Mouse (Mus musculus) cerebellum, adult 2 months (tissue): ENCODE results near the gene Jazf1. TPM values are rescaled to one million over a fixed set of nuclear protein-coding genes. Genes with fewer than 3 reads are reported as not detected.

ENCODE experiments used
- DNase-seq, 2 experiments: peaks; one replicate each; pipeline ENCODE4 v3.0.0; 2021
- H3K27ac ChIP-seq: fragments of 200-500 bp; 2 replicates; pipeline ENCODE4 v1.5.1; 2012; ENCODE audit warnings: low read length, control low read depth, inconsistent platforms; ENCODE audit not compliant: insufficient read depth
- H3K27me3 ChIP-seq: fragments of 200-500 bp; 2 replicates; pipeline ENCODE4 v1.6.1; 2012; ENCODE audit warnings: inconsistent platforms, mild to moderate bottlenecking, low read length, moderate library complexity; ENCODE audit not compliant: control insufficient read depth, insufficient read depth
- H3K4me1 ChIP-seq: fragments of 200-500 bp; 2 replicates; pipeline ENCODE4 v1.6.1; 2011; ENCODE audit warnings: low read length; ENCODE audit not compliant: control insufficient read depth, insufficient read depth
- H3K4me3 ChIP-seq: fragments of 200-500 bp; replicated peaks from 2 replicates; pipeline ENCODE3; 2011; ENCODE audit warnings: mild to moderate bottlenecking, low read depth, low read length, control low read depth; ENCODE audit not compliant: insufficient read depth
- CTCF ChIP-seq: fragments of 200-500 bp; IDR thresholded peaks from 2 replicates; pipeline ENCODE4 v1.5.1; 2011; ENCODE audit warnings: low read depth, mild to moderate bottlenecking, control low read depth, low read length, moderate library complexity, borderline replicate concordance; ENCODE audit not compliant: insufficient read depth
- POLR2A ChIP-seq: fragments of 200-500 bp; IDR thresholded peaks from 2 replicates; pipeline ENCODE4 v1.6.1; 2011; ENCODE audit warnings: low read length, control low read depth, borderline replicate concordance; ENCODE audit not compliant: insufficient read depth
- WGBS: fragments of 180-500 bp; shearing (Covaris S2); methylation state at CpG from one replicate; pipeline ENCODE4 v1.1.7; 2018; 5-methylcytosine and 5-hydroxymethylcytosine counted together
- polyA plus RNA-seq: library from polyadenylated mRNA; depleted of rRNA; stranded (reverse); fragments of >200 nt; gene quantifications from 2 replicates; pipeline ENCODE4 v1.2.3, GENCODE M21; 2012

Gene Jazf1
- polyA plus RNA-seq, 1 experiment = 11.4 TPM

DNA sequence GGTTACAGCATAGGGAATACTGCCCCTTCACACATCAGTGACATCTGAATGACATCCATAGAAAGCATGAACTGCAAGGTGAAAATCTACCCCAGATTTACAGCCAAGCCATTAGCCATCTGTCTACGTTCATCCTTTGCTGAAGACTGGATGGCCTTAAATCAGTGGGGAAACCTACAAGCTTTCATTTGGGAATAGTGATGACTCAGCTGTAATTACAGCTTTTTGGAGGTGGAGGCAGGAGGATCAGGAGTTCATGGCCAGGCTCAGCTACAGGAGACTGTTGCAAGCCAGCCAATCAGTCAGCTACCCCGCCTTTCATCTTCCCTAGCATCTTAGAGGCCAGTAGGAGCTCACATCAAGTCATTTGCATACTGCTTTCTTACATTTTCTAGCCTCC lies 153.5 kb downstream of the Jazf1 start:
- no peak for TF ChIP-seq CTCF
- TF ChIP-seq POLR2A = no peak
- 87% methylated on average over 2 of the region's 2 CpGs for WGBS
- Histone ChIP-seq H3K27me3 (no peaks in the 10 kb centered on the region), H3K4me1 (peaks cover 7% of the 10 kb centered on the region; the same call in 1 of the 2 replicates), H3K27ac (no peak overlapping the region), H3K4me3 (no peak overlapping the region)
- no peak for DNase-seq

DNA sequence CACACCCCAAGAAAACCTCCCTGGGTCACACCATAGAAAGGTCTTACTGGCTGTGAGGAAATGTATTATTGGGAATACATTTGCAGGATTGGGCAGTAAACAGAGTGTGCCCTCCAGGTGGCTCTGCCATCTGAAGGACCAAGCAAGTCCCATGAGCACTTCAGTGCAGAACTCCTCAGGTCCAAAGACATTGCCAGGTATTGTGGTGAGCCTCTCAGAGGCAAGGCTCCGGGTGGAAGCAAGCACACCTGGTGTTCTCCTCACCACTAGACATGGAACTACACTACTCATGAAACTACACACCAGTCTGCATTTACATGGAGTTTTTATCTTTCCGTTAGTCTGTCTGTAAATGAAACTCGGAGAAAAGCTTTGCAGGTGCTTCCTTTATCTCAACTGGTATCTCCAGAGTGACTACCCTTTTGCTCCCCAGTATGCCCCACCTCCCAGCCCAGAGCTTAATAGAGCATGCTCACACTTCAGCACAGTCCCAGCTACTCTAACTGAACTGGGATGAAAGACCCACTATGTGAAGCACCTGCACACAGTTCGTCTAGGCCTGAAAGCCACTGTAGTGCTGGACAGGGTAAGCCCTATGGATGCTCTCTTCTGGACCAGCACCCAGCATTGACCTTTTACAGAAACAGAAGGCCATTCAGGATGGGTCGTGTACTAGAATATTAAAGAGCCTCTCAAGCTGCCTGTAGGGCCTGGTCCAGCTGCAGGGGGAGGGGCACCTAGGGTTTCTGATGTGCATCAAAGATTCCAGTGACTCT lies 156.1 kb downstream of the Jazf1 start:
- WGBS = 72% methylated on average over 5 of the region's 5 CpGs
- Histone ChIP-seq H3K4me3 (no peak overlapping the region), H3K27ac (no peak overlapping the region), H3K4me1 (peaks cover 7% of the 10 kb centered on the region; the same call in 1 of the 2 replicates), H3K27me3 (no peaks in the 10 kb centered on the region)
- TF ChIP-seq CTCF (no peak), POLR2A (no peak)
- DNase-seq = no peak

DNA sequence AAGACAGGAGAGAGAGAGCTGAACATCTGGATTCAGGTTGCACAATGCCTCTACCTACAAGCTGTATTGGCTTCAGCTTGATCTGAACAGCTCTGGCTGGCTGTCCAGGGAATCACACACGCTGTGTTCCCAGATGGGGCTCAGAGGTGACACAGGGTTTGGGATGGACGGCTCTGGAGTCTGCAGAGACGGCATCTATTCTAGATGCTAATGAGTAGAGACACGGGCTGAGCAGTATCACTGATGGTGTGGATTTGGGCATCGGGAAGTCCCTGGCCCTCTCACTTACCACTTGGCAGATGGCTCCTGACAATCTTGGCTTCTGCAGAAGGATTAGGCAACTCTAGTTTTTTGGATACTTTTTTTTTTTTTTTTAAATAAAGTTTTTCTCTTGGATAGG lies 161.6 kb downstream of the Jazf1 start:
- DNase-seq = no peak
- Histone ChIP-seq H3K4me3 (no peak overlapping the region), H3K27me3 (no peaks in the 10 kb centered on the region), H3K4me1 (peaks cover 2% of the 10 kb centered on the region), H3K27ac (no peak overlapping the region)
- WGBS = 31% methylated on average over 5 of the region's 5 CpGs
- TF ChIP-seq CTCF (no peak), POLR2A (no peak)

DNA sequence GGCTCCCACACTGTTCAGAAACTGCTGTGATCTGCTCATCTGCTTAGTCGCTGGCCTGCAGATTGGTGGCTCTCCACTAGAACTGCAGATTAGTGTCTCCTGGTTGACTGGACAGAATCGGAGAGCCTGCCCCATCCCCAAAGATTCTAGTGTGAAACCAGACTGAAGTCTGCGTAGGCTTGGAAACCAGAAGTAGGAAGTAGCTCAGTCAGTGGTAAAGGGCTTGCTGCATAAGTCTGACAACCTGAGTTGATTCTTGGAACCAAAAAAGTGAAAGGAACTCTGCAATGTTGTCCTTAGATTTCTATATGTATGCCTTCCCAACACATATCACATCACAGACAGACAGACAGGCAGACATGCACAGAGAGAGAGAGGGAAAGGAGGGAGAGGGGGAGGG lies 163.3 kb downstream of the Jazf1 start:
- Histone ChIP-seq H3K27ac (no peak overlapping the region), H3K4me3 (no peak overlapping the region), H3K27me3 (no peaks in the 10 kb centered on the region), H3K4me1 (no peaks in the 10 kb centered on the region; the same call in 1 of the 2 replicates)
- TF ChIP-seq POLR2A (no peak), CTCF (no peak)
- WGBS = 80% methylated on average over 3 of the region's 3 CpGs
- no peak for DNase-seq

DNA sequence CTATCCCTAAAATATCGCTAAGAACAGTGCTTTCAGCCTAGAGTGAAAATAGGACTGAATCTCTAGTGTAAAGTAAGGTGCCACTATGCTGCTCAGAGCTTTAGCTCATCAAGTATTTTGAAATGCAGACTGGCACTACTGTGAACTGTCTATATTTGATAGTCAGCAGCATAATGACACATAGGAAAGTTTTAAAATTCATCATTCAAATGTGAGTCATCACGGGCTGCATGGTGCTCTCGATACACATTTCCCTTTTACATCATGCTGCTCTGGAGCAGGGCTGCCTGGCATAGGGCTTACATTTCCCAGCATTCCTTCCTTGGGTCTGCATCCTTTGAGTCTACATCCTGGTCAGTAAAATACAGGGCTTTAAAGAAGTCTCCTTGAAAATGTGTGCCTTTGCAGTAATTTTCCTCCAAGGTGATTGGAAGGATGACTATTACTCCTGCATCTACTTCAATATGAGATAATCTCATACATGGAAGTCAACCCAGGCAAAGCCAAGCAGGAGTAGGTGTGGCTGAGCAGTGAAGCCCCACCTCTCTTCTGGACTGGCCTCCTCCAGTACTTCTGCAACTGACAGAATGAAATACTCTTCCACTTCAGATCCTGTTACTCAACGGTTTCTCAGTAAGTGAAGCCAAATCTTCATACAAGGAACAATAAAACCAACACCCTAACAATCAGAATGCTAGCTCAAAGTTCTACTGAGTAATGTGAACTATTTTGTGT lies 165.0 kb downstream of the Jazf1 start:
- 82% methylated on average over 4 of the region's 4 CpGs for WGBS
- no peak overlapping the region for H3K4me3 ChIP-seq
- no peak for TF ChIP-seq CTCF
- TF ChIP-seq POLR2A = no peak
- H3K27ac ChIP-seq = no peak overlapping the region
- no peaks in the 10 kb centered on the region for H3K27me3 ChIP-seq
- no peak for DNase-seq
- no peaks in the 10 kb centered on the region; the same call in 1 of the 2 replicates for H3K4me1 ChIP-seq

DNA sequence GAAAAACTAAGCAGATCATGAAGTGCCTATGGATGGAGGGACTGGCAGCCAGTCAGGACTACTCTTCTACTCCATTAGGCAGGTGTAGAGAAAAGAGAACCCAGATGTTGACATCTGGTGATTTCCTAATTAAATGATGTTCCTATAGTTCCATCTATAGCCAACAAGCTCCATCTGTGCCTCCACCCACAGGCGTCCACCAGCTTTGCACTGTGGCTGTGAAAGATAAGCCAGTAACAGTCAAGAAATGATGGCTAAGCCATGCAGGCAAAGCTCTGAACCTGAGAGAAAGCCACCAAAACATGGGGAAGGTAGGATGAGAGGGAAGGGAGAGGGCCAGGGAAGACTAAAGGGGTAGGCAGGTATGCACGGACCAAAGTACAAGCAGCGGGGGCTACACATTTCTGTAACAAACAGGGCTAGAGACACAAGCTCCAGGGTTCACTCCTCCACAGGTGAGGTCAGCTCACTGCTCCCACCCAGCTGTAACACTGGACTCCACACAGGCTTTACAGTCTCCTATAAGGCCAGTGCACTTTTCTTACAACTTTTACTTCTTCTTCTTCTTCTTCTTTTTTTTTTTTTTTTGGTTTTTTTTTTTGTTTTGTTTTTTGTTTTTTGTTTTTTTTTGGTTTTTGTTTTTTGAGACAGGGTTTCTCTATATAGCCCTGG lies 168.7 kb downstream of the Jazf1 start:
- Histone ChIP-seq H3K4me1 (no peaks in the 10 kb centered on the region; the same call in 1 of the 2 replicates), H3K4me3 (no peak overlapping the region), H3K27ac (no peak overlapping the region), H3K27me3 (no peaks in the 10 kb centered on the region)
- no peak for TF ChIP-seq CTCF
- no peak for TF ChIP-seq POLR2A
- DNase-seq = no peak
- 97% methylated on average over 3 of the region's 3 CpGs for WGBS

DNA sequence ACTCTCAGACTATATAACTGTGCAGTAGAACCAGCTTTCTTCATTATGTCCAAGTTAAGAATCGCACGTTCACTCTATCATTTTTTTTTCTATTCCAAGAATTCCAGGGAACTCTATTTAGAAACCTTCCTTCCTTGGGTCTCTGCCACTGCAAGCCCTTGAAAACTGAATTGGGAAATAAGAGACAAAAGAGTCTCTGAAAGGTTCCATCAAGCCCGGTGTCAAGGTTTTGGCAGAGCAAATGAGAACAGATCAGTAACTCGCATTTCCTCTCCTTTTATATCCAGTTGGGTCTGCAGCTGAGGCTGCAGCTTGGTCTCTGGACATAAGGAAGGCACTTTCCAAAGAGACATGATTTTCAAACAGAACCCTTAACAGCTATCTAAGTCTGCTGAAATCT lies 173.4 kb downstream of the Jazf1 start:
- DNase-seq = no peak
- Histone ChIP-seq H3K27ac (no peak overlapping the region), H3K27me3 (no peaks in the 10 kb centered on the region), H3K4me3 (no peak overlapping the region), H3K4me1 (no peaks in the 10 kb centered on the region; the same call in 1 of the 2 replicates)
- WGBS = 87% methylated on average over 4 of the region's 4 CpGs
- TF ChIP-seq CTCF (no peak), POLR2A (no peak)

DNA sequence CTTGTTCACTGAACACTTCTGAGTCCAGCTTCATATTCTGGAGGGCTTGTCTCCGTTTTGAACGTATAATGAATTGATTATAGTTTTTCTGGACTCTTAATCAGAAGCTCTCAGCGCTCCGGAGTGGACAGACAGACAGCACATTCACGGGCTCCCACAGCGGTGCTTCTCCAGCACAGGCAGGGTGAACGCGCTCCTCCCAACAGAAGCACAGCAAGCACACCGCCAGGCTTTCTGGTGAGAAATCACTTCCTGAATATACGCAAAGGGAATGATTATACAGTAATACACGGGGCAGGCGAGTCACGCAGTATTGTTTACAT lies 174.0 kb downstream of the Jazf1 start:
- no peak overlapping the region for H3K27ac ChIP-seq
- H3K4me1 ChIP-seq = no peaks in the 10 kb centered on the region; the same call in 1 of the 2 replicates
- H3K4me3 ChIP-seq = no peak overlapping the region
- H3K27me3 ChIP-seq = no peaks in the 10 kb centered on the region
- no peak for TF ChIP-seq CTCF
- no peak for TF ChIP-seq POLR2A
- DNase-seq = no peak
- WGBS = 74% methylated on average over 13 of the region's 13 CpGs
